ENCODE assay signal across 8 mouse cellular contexts in genomic region chr14:27237522-27238187, GRCm38 (mm10).
A peak's percentile ranks its signal among the peaks of the same experiment; 100 is the strongest.
DNase-seq lines count a peak whose midpoint lies in the region; ATAC-seq and TF ChIP-seq lines count a peak whose summit lies in the region.

No protein-coding gene starts in this region.

- TF ChIP-seq CTCF in brain, embryonic 14.5 days (IDR thresholded peaks at IDR 0.05; ENCODE audit: borderline replicate concordance, extremely low read depth, insufficient read depth, insufficient read length) = no peak
- no peak for TF ChIP-seq CTCF in kidney, adult 2 months (conservative IDR thresholded peaks at IDR 0.05; ENCODE audit: insufficient read depth, insufficient read length, low read depth, low read length)
- TF ChIP-seq CTCF in lung, embryonic 14.5 days (IDR thresholded peaks at IDR 0.05; ENCODE audit: low read depth) = no peak

- peak overlapping the region; percentile 77 for H3K27ac ChIP-seq in kidney, adult 2 months (ENCODE audit: insufficient read depth, low read depth, low read length)
- H3K27ac ChIP-seq in lung, embryonic 14.5 days (ENCODE audit: low read depth) = peak overlapping the region; percentile 37; the same call in 1 of the 2 replicates

- no peak for TF ChIP-seq POLR2A in brain, embryonic 14.5 days (IDR thresholded peaks at IDR 0.05; ENCODE audit: borderline replicate concordance, extremely low read depth, insufficient read depth, insufficient read length, poor library complexity, severe bottlenecking)
- TF ChIP-seq POLR2A in kidney, adult 2 months (IDR thresholded peaks at IDR 0.05; ENCODE audit: low read depth, low read length) = no peak

- H3K4me2 ChIP-seq in lung, embryonic 14.5 days = peak overlapping the region; percentile 49

- no peaks in the 10 kb centered on the region for H3K27me3 ChIP-seq in kidney, adult 2 months (replicated peaks; ENCODE audit: control insufficient read depth, insufficient read depth, low read length)
- H3K27me3 ChIP-seq in lung, embryonic 14.5 days (ENCODE audit: insufficient read depth, low read length) = no peaks in the 10 kb centered on the region

- peaks cover 9% of the 10 kb centered on the region; the same call in 1 of the 2 replicates for H3K4me1 ChIP-seq in kidney, adult 2 months (ENCODE audit: control insufficient read depth, insufficient read depth, low read length)
- H3K4me1 ChIP-seq in lung, embryonic 14.5 days (ENCODE audit: insufficient read depth) = 0 out of 2 replicates have a peak, but pooled peaks cover 3% of the 10 kb centered on the region

- WGBS in kidney, adult 2 months = 29% methylated on average over 12 of the region's 12 CpGs
- 25% methylated on average over 12 of the region's 12 CpGs for WGBS in lung, embryonic 14.5 days

- H3K9ac ChIP-seq in lung, embryonic 14.5 days = no peak overlapping the region; the same call in 1 of the 2 replicates

- peak overlapping the region; percentile 61 for H3K4me3 ChIP-seq in kidney, adult 2 months (ENCODE audit: insufficient read depth, low read depth, low read length)
- peak overlapping the region; percentile 17; the same call in 1 of the 2 replicates for H3K4me3 ChIP-seq in lung, embryonic 14.5 days (ENCODE audit: low read depth, low read length)

- H3K9me3 ChIP-seq in lung, embryonic 14.5 days (ENCODE audit: low read depth, low read length) = no peaks in the 10 kb centered on the region

- no peaks in the 10 kb centered on the region for H3K36me3 ChIP-seq in kidney, adult 2 months (ENCODE audit: control insufficient read depth, insufficient read depth, low read length)
- H3K36me3 ChIP-seq in lung, embryonic 14.5 days (ENCODE audit: insufficient read depth) = no peaks in the 10 kb centered on the region

- DNase-seq in CD8-positive naive resting alpha-beta T cell, adult 2 months (ENCODE audit: low read depth in 2 of 2, low spot score in 2 of 2) = peak; percentile 66 to 74
- DNase-seq in brain, embryonic 14.5 days (ENCODE audit: low read depth) = peak; percentile 46
- peak; percentile 84 for DNase-seq in kidney, adult 2 months
- DNase-seq in lung, embryonic 14.5 days = peak; percentile 80
- DNase-seq in spleen, postnatal 10 days (ENCODE audit: low spot score in 2 of 2) = peak; percentile 11 to 53
- no peak for DNase-seq in frontal cortex, postnatal 14 days (ENCODE audit: low spot score in 2 of 2)
- no peak for DNase-seq in urinary bladder, adult 2 months (ENCODE audit: low spot score)

- ATAC-seq in granulocyte monocyte progenitor cell, adult 5-6 weeks (replicated peaks; ENCODE audit: poor library complexity, severe bottlenecking) = peak; percentile 95
- peak; percentile 86; the same call in 1 of the 2 replicates for ATAC-seq in lung, embryonic 14.5 days (ENCODE audit: insufficient read depth)

Comparison
In these comparisons a context has a peak if more than half of its experiments do, and no peak if none do; other contexts are left out.
1. DNase-seq: peak in CD8-positive naive resting alpha-beta T cell, adult 2 months (2 of 2), brain, embryonic 14.5 days (single experiment), kidney, adult 2 months (single experiment), lung, embryonic 14.5 days (single experiment) and spleen, postnatal 10 days (2 of 2); none in frontal cortex, postnatal 14 days (0 of 2) and urinary bladder, adult 2 months (single experiment).